Mouse (Mus musculus) heart, embryonic 14.5 days (tissue): ENCODE measurements around the gene Ptprn2. TPM values are rescaled to one million over a fixed set of nuclear protein-coding genes. Genes with fewer than 3 reads are reported as not detected.

ENCODE experiments used
- ATAC-seq: fragments of 200-750 bp; cut with Nextera tagmentation; 2 replicates; pipeline ENCODE4 v1.8.0; 2017; ENCODE audit warnings: low read depth, moderate TSS enrichment; ENCODE audit not compliant: insufficient number of reproducible peaks, insufficient read depth, low FRiP score
- H3K27ac ChIP-seq, 2 experiments: fragments of 200-500 bp in 1 of 2; fragments of 300-500 bp in 1 of 2; sonication (generic) in 1 of 2; replicated peaks in 1 of 2; 2 replicates each; pipeline ENCODE4 v1.5.1; 2012 to 2014; ENCODE audit warnings: low read depth in 2 of 2, low read length in 2 of 2, control low read depth in 1 of 2, mild to moderate bottlenecking in 1 of 2, mixed read lengths in 1 of 2; ENCODE audit not compliant: control insufficient read depth in 1 of 2, insufficient read depth in 1 of 2
- H3K27me3 ChIP-seq: fragments of 300-500 bp; sonication (generic); 2 replicates; pipeline ENCODE4 v1.6.1; 2014; ENCODE audit warnings: mild to moderate bottlenecking, low read length, control low read depth; ENCODE audit not compliant: control insufficient read depth, insufficient read depth
- H3K36me3 ChIP-seq: fragments of 300-500 bp; sonication (generic); 2 replicates; pipeline ENCODE4 v1.6.1; 2014; ENCODE audit warnings: mild to moderate bottlenecking, control low read depth, low read length, mixed read lengths; ENCODE audit not compliant: control insufficient read depth, insufficient read depth
- H3K4me1 ChIP-seq, 2 experiments: fragments of 200-500 bp in 1 of 2; fragments of 300-500 bp in 1 of 2; sonication (generic) in 1 of 2; 2 replicates each; pipeline ENCODE4 v1.6.1; 2012 to 2014; ENCODE audit warnings: low read length in 2 of 2, control low read depth in 1 of 2, mixed read lengths in 1 of 2; ENCODE audit not compliant: control insufficient read depth in 2 of 2, insufficient read depth in 2 of 2
- H3K4me2 ChIP-seq: fragments of 300-500 bp; sonication (generic); 2 replicates; pipeline ENCODE4 v1.6.1; 2014; ENCODE audit warnings: mild to moderate bottlenecking, low read length
- H3K4me3 ChIP-seq, 2 experiments: fragments of 200-500 bp in 1 of 2; fragments of 300-500 bp in 1 of 2; sonication (generic) in 1 of 2; 2 replicates each; pipeline ENCODE4 v1.5.1; 2012 to 2014; ENCODE audit warnings: low read length in 2 of 2, mild to moderate bottlenecking in 2 of 2, control low read depth in 1 of 2, low read depth in 1 of 2, moderate library complexity in 1 of 2; ENCODE audit not compliant: control insufficient read depth in 1 of 2, insufficient read depth in 1 of 2
- H3K9ac ChIP-seq: fragments of 300-500 bp; sonication (generic); 2 replicates; pipeline ENCODE4 v1.6.1; 2014; ENCODE audit warnings: mild to moderate bottlenecking, low read length
- H3K9me3 ChIP-seq: fragments of 300-500 bp; sonication (generic); 2 replicates; pipeline ENCODE4 v1.6.1; 2016; ENCODE audit warnings: low read length, control low read depth; ENCODE audit not compliant: control insufficient read depth
- WGBS: fragments of 180-500 bp; shearing (Covaris S2); extraction: QIAGEN DNeasy Blood & Tissue Kit; methylation state at CpG from one replicate; pipeline ENCODE4 v1.1.7; 2014; 5-methylcytosine and 5-hydroxymethylcytosine counted together
- polyA plus RNA-seq: library from polyadenylated mRNA; unstranded; fragments of >200 nt; fragmentation: Nextera tagmentation; extraction: Ambion mirVana; gene quantifications from 2 replicates; pipeline ENCODE4 v1.2.1, GENCODE M21; 2014

Gene Ptprn2
- polyA plus RNA-seq, 1 experiment from 2014 or later = 0.20 TPM

DNA sequence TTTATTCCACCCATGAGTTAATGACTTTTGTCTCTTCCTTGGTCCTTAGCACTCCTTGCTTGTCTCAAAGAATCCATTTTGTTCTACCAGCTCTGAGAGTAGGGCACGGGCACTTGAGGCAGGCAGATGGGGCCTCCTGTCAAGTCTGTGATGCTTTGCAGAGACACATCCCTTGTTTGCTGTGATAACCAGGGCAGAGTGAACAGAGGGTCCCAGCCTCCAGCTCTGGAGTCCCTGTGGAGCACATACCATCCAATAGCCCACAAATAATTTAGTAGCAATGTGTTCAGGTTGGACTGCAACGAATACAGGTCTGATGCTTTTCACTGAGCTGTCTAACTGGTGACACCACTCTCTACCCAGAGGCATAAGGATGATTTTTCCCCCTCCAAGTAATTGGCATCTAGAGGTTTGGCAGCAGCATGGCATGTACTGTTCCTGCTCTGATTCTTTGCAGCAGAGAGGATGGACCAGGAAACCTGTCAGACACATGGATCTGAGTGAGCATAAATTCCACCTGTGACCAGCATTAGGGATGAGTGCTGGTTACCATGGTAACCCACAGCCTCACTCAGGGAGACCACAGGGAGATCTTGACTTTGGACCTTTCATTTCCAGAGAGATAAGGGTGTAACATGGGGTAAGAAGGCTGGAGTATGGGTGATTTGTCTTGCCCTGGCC lies 319.7 kb downstream of the Ptprn2 start:
- ATAC-seq = no peak
- 18% methylated on average over 2 of the region's 2 CpGs for WGBS
- Histone ChIP-seq H3K4me3 (no peak overlapping the region), H3K9ac (no peak overlapping the region), H3K4me2 (no peak overlapping the region), H3K36me3 (no peaks in the 10 kb centered on the region), H3K9me3 (no peaks in the 10 kb centered on the region), H3K27me3 (no peaks in the 10 kb centered on the region), H3K27ac (no peak overlapping the region), H3K4me1 (no peaks in the 10 kb centered on the region)

- Histone ChIP-seq H3K27ac (no peak overlapping the region), H3K9me3 (no peaks in the 10 kb centered on the region), H3K9ac (no peak overlapping the region), H3K27me3 (no peaks in the 10 kb centered on the region), H3K4me1 (no peaks in the 10 kb centered on the region), H3K36me3 (no peaks in the 10 kb centered on the region), H3K4me3 (no peak overlapping the region), H3K4me2 (no peak overlapping the region)
- ATAC-seq = no peak
- 83% methylated on average over 2 of the region's 2 CpGs for WGBS
Observed at GRCm38 (mm10) chr12:116806089-116806488, 320.6 kb downstream of the Ptprn2 start.

DNA sequence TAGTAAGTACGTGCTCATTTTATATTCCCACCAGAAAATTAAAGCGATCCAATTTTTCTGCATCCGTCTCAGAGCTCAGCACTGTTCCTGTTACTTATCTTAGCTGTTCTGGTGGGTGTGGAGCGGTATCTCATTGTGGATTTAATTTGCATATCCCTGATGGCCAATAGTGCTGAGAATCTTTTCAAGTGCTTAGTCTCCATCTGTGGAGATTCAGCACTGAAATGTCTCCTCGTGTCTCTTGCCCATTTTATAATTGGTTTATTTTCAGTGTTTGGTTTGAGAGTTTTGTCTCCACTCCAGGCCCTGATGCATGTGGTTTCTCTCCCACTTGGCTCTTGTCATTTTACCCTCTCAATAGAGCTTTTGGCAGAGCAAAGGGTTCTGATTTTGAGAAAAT lies 327.5 kb downstream of the Ptprn2 start:
- no peaks in the 10 kb centered on the region for H3K27me3 ChIP-seq
- H3K27ac ChIP-seq = no peak overlapping the region
- 75% methylated on average over 5 of the region's 5 CpGs for WGBS
- no peak overlapping the region for H3K9ac ChIP-seq
- no peak for ATAC-seq
- no peak overlapping the region for H3K4me2 ChIP-seq
- H3K4me1 ChIP-seq = no peaks in the 10 kb centered on the region
- H3K9me3 ChIP-seq = no peaks in the 10 kb centered on the region
- H3K4me3 ChIP-seq = no peak overlapping the region
- no peaks in the 10 kb centered on the region for H3K36me3 ChIP-seq

- no peak overlapping the region for H3K27ac ChIP-seq
- H3K9me3 ChIP-seq = no peaks in the 10 kb centered on the region
- H3K4me2 ChIP-seq = no peak overlapping the region
- no peaks in the 10 kb centered on the region for H3K27me3 ChIP-seq
- no peak for ATAC-seq
- H3K9ac ChIP-seq = no peak overlapping the region
- H3K4me1 ChIP-seq = no peaks in the 10 kb centered on the region
- no peak overlapping the region for H3K4me3 ChIP-seq
- 47% methylated on average over 2 of the region's 2 CpGs for WGBS
- no peaks in the 10 kb centered on the region for H3K36me3 ChIP-seq
Observed at GRCm38 (mm10) chr12:116819836-116820235, 334.3 kb downstream of the Ptprn2 start.

GRCm38 (mm10) chr12:116823341-116823740 lies 337.8 kb downstream of the Ptprn2 start:
- Histone ChIP-seq H3K27me3 (no peaks in the 10 kb centered on the region), H3K4me2 (no peak overlapping the region), H3K27ac (no peak overlapping the region), H3K4me1 (no peaks in the 10 kb centered on the region), H3K4me3 (no peak overlapping the region), H3K9me3 (no peaks in the 10 kb centered on the region), H3K36me3 (no peaks in the 10 kb centered on the region), H3K9ac (no peak overlapping the region)
- WGBS = 83% methylated on average over 3 of the region's 3 CpGs
- ATAC-seq = no peak

GRCm38 (mm10) chr12:116827748-116828147 lies 342.2 kb downstream of the Ptprn2 start:
- WGBS = 42% methylated on average over 7 of the region's 7 CpGs
- Histone ChIP-seq H3K4me1 (no peaks in the 10 kb centered on the region), H3K9ac (no peak overlapping the region), H3K4me2 (no peak overlapping the region), H3K4me3 (no peak overlapping the region), H3K27ac (no peak overlapping the region), H3K9me3 (0 out of 2 replicates have a peak, but pooled peaks cover 2% of the 10 kb centered on the region), H3K36me3 (no peaks in the 10 kb centered on the region), H3K27me3 (no peaks in the 10 kb centered on the region)
- ATAC-seq = no peak

DNA sequence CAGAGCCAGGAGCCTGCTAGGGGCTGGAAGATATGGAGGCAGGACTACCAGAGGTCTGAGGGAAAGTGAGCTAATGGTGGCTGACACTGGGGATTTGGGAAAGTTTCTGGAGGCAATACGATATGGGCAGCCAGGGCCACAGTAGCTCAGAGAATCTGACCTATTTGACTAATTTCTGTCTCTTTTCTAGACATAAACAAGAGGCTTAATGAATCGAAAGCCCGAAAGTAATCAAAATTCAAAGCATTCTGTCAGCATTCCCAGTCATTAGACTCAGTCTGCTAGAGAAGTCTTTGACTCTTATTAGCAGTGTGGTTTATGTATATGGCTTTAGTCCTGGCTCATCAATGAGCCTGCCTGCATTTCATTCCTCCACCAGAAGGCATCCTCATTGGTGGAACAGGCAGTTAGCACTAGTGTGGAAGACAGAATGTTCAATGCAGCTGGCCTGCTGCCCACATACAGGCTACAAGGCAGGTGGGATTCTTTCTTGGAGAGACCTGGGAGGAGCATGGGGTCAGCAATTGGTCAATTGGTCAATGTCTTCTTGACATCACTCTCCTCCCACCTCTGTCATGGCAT lies 353.2 kb downstream of the Ptprn2 start:
- WGBS = 84% methylated on average over 3 of the region's 3 CpGs
- no peaks in the 10 kb centered on the region for H3K36me3 ChIP-seq
- H3K27ac ChIP-seq = no peak overlapping the region
- H3K27me3 ChIP-seq = no peaks in the 10 kb centered on the region
- no peak overlapping the region for H3K4me3 ChIP-seq
- H3K4me2 ChIP-seq = no peak overlapping the region
- H3K9me3 ChIP-seq = no peaks in the 10 kb centered on the region
- ATAC-seq = no peak
- H3K9ac ChIP-seq = no peak overlapping the region
- H3K4me1 ChIP-seq = no peaks in the 10 kb centered on the region
